Mouse (Mus musculus): ENCODE results near the gene Kmt2c. TPM values are rescaled to one million over a fixed set of nuclear protein-coding genes. Genes with fewer than 3 reads are reported as not detected.

Kmt2c gene
- polyA plus RNA-seq, 1 experiment = 19.2 TPM

GRCm38 (mm10) chr5:25353509-25353908 lies 145.1 kb downstream of the Kmt2c start:
- H3K4me1 ChIP-seq (ENCODE audit: control insufficient read depth, insufficient read depth, insufficient read length) = no peaks in the 10 kb centered on the region
- peaks cover 12% of the 10 kb centered on the region for H3K36me3 ChIP-seq (ENCODE audit: control insufficient read depth, insufficient read depth, low read length)
- H3K27me3 ChIP-seq (ENCODE audit: control insufficient read depth, insufficient read depth, low read length) = no peaks in the 10 kb centered on the region
- 93% methylated on average over 2 of the region's 2 CpGs for WGBS
- no peak overlapping the region for H3K27ac ChIP-seq (ENCODE audit: insufficient read depth, low read length)
- no peak overlapping the region for H3K4me3 ChIP-seq (ENCODE audit: extremely low read depth, insufficient read depth, insufficient read length)
- no peak for DNase-seq (ENCODE audit: low read depth in 1 of 2, low spot score in 2 of 2)
- TF ChIP-seq CTCF (IDR thresholded peaks at IDR 0.05; ENCODE audit: extremely low read depth, insufficient read depth, insufficient read length, insufficient replicate concordance) = no peak
- no peak for TF ChIP-seq POLR2A (IDR thresholded peaks at IDR 0.05; ENCODE audit: low read depth, low read length)

GRCm38 (mm10) chr5:25331322-25331721 lies 167.3 kb downstream of the Kmt2c start:
- Histone ChIP-seq H3K27me3 (ENCODE audit: control insufficient read depth, insufficient read depth, low read length) (no peaks in the 10 kb centered on the region), H3K27ac (ENCODE audit: insufficient read depth, low read length) (no peak overlapping the region), H3K36me3 (ENCODE audit: control insufficient read depth, insufficient read depth, low read length) (peaks cover 12% of the 10 kb centered on the region), H3K4me3 (ENCODE audit: extremely low read depth, insufficient read depth, insufficient read length) (no peak overlapping the region), H3K4me1 (ENCODE audit: control insufficient read depth, insufficient read depth, insufficient read length) (no peaks in the 10 kb centered on the region)
- 95% methylated on average over 2 of the region's 2 CpGs for WGBS
- DNase-seq (ENCODE audit: low read depth in 1 of 2, low spot score in 2 of 2) = no peak
- no peak for TF ChIP-seq POLR2A (IDR thresholded peaks at IDR 0.05; ENCODE audit: low read depth, low read length)
- no peak for TF ChIP-seq CTCF (IDR thresholded peaks at IDR 0.05; ENCODE audit: extremely low read depth, insufficient read depth, insufficient read length, insufficient replicate concordance)

- no peaks in the 10 kb centered on the region for H3K4me1 ChIP-seq (ENCODE audit: control insufficient read depth, insufficient read depth, insufficient read length)
- H3K27ac ChIP-seq (ENCODE audit: insufficient read depth, low read length) = no peak overlapping the region
- 83% methylated on average over 6 of the region's 6 CpGs for whole genome bisulfite sequencing
- H3K4me3 ChIP-seq (ENCODE audit: extremely low read depth, insufficient read depth, insufficient read length) = no peak overlapping the region
- no peak for DNase-seq (ENCODE audit: low read depth in 1 of 2, low spot score in 2 of 2)
- peaks cover 37% of the 10 kb centered on the region for H3K36me3 ChIP-seq (ENCODE audit: control insufficient read depth, insufficient read depth, low read length)
- TF ChIP-seq POLR2A (IDR thresholded peaks at IDR 0.05; ENCODE audit: low read depth, low read length) = no peak
- TF ChIP-seq CTCF (IDR thresholded peaks at IDR 0.05; ENCODE audit: extremely low read depth, insufficient read depth, insufficient read length, insufficient replicate concordance) = no peak
- H3K27me3 ChIP-seq (ENCODE audit: control insufficient read depth, insufficient read depth, low read length) = no peaks in the 10 kb centered on the region
Observed at GRCm38 (mm10) chr5:25313881-25314280, 184.7 kb downstream of the Kmt2c start.

GRCm38 (mm10) chr5:25310226-25310625 lies 188.4 kb downstream of the Kmt2c start:
- TF ChIP-seq CTCF (IDR thresholded peaks at IDR 0.05; ENCODE audit: extremely low read depth, insufficient read depth, insufficient read length, insufficient replicate concordance) (no peak), POLR2A (IDR thresholded peaks at IDR 0.05; ENCODE audit: low read depth, low read length) (no peak)
- Histone ChIP-seq H3K27me3 (ENCODE audit: control insufficient read depth, insufficient read depth, low read length) (no peaks in the 10 kb centered on the region), H3K4me3 (ENCODE audit: extremely low read depth, insufficient read depth, insufficient read length) (no peak overlapping the region), H3K4me1 (ENCODE audit: control insufficient read depth, insufficient read depth, insufficient read length) (no peaks in the 10 kb centered on the region), H3K27ac (ENCODE audit: insufficient read depth, low read length) (no peak overlapping the region), H3K36me3 (ENCODE audit: control insufficient read depth, insufficient read depth, low read length) (peaks cover 32% of the 10 kb centered on the region)
- DNase-seq (ENCODE audit: low read depth in 1 of 2, low spot score in 2 of 2) = no peak
- 84% methylated on average over 2 of the region's 2 CpGs for WGBS

GRCm38 (mm10) chr5:25296830-25297229 lies 201.8 kb downstream of the Kmt2c start:
- H3K4me1 ChIP-seq (ENCODE audit: control insufficient read depth, insufficient read depth, insufficient read length) = no peaks in the 10 kb centered on the region
- H3K36me3 ChIP-seq (ENCODE audit: control insufficient read depth, insufficient read depth, low read length) = peaks cover 29% of the 10 kb centered on the region
- DNase-seq (ENCODE audit: low read depth in 1 of 2, low spot score in 2 of 2) = no peak

GRCm38 (mm10) chr5:25283988-25284387 lies 214.6 kb downstream of the Kmt2c start:
- Histone ChIP-seq H3K4me1 (ENCODE audit: control insufficient read depth, insufficient read depth, insufficient read length) (no peaks in the 10 kb centered on the region), H3K27me3 (ENCODE audit: control insufficient read depth, insufficient read depth, low read length) (no peaks in the 10 kb centered on the region), H3K27ac (ENCODE audit: insufficient read depth, low read length) (no peak overlapping the region), H3K36me3 (ENCODE audit: control insufficient read depth, insufficient read depth, low read length) (peaks cover 62% of the 10 kb centered on the region), H3K4me3 (ENCODE audit: extremely low read depth, insufficient read depth, insufficient read length) (no peak overlapping the region)
- 95% methylated on average over 13 of the region's 13 CpGs for WGBS
- DNase-seq (ENCODE audit: low read depth in 1 of 2, low spot score in 2 of 2) = no peak
- TF ChIP-seq CTCF (IDR thresholded peaks at IDR 0.05; ENCODE audit: extremely low read depth, insufficient read depth, insufficient read length, insufficient replicate concordance) (no peak), POLR2A (IDR thresholded peaks at IDR 0.05; ENCODE audit: low read depth, low read length) (no peak)

More at GRCm38 (mm10) chr5:25296830-25297229, 201.8 kb downstream of the Kmt2c start:
- H3K27ac ChIP-seq (ENCODE audit: insufficient read depth, low read length) = no peak overlapping the region
- 86% methylated on average over 3 of the region's 3 CpGs for WGBS
- no peak overlapping the region for H3K4me3 ChIP-seq (ENCODE audit: extremely low read depth, insufficient read depth, insufficient read length)
- TF ChIP-seq POLR2A (IDR thresholded peaks at IDR 0.05; ENCODE audit: low read depth, low read length) = no peak
- no peak for TF ChIP-seq CTCF (IDR thresholded peaks at IDR 0.05; ENCODE audit: extremely low read depth, insufficient read depth, insufficient read length, insufficient replicate concordance)
- no peaks in the 10 kb centered on the region for H3K27me3 ChIP-seq (ENCODE audit: control insufficient read depth, insufficient read depth, low read length)

- peaks cover 51% of the 10 kb centered on the region for H3K36me3 ChIP-seq (ENCODE audit: control insufficient read depth, insufficient read depth, low read length)
- DNase-seq (ENCODE audit: low read depth in 1 of 2, low spot score in 2 of 2) = no peak
- no peak overlapping the region for H3K27ac ChIP-seq (ENCODE audit: insufficient read depth, low read length)
- TF ChIP-seq CTCF (IDR thresholded peaks at IDR 0.05; ENCODE audit: extremely low read depth, insufficient read depth, insufficient read length, insufficient replicate concordance) (no peak), POLR2A (IDR thresholded peaks at IDR 0.05; ENCODE audit: low read depth, low read length) (no peak)
- H3K4me3 ChIP-seq (ENCODE audit: extremely low read depth, insufficient read depth, insufficient read length) = no peak overlapping the region
- WGBS = 91% methylated on average over 6 of the region's 6 CpGs
- no peaks in the 10 kb centered on the region for H3K27me3 ChIP-seq (ENCODE audit: control insufficient read depth, insufficient read depth, low read length)
- H3K4me1 ChIP-seq (ENCODE audit: control insufficient read depth, insufficient read depth, insufficient read length) = no peaks in the 10 kb centered on the region
Observed at GRCm38 (mm10) chr5:25276365-25276764, 222.2 kb downstream of the Kmt2c start.
